Mouse (Mus musculus): ENCODE data around the gene Utp14b.

DNA sequence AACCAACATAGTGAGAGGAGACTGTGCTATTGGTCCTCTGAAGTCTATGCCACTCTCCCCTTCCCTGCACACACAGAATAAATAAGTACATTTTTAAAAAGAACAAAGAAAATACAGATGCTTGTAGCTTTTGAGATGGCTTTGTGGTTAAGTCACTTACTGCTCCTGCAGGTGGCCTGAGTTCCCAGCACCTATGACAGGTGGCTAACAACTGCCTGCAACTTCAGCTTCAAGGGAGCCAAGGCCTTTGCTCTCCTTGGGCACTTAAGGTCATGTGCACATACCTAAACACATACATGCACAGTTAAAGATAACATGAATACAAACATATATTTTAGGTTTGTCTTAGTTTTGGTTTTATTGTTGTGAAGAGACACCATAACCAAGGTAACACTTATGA lies 17.0 kb upstream of the Utp14b start:
- TF ChIP-seq CTCF (IDR thresholded peaks at IDR 0.05) = no peak
- no peak for TF ChIP-seq EP300 (IDR thresholded peaks at IDR 0.05)

Measured in lung, postnatal 0 days (tissue).